Mouse (Mus musculus) monocyte, adult 2 months (primary cell): ENCODE results near the gene Sin3a.
A peak's percentile ranks its signal among the peaks of the same experiment; 100 is the strongest.

ENCODE experiments used
- DNase-seq, 2 experiments: peaks; one replicate each; pipeline ENCODE4 v3.0.0; 2022; ENCODE audit warnings: low spot score in 2 of 2, low read depth in 1 of 2

Gene Sin3a

GRCm38 (mm10) chr9:57071801-57072351, at the start of gene Sin3a:
Gene Sin3a, plus strand, starts transcription at chr9:57072040.
- DNase-seq, result peak; percentile 17 to 47

- DNase-seq, result no peak
Observed at GRCm38 (mm10) chr9:57031756-57032155, 40.1 kb upstream of the Sin3a start.

GRCm38 (mm10) chr9:57056237-57056636, 15.6 kb upstream of the Sin3a start:
- DNase-seq, result peak in 1 of 2 experiments; percentile 3

GRCm38 (mm10) chr9:57064164-57064563, 7.7 kb upstream of the Sin3a start:
- DNase-seq, result no peak

- DNase-seq, result no peak
Observed at GRCm38 (mm10) chr9:57068266-57068665, 3.6 kb upstream of the Sin3a start.

GRCm38 (mm10) chr9:57070262-57070661, 1.6 kb upstream of the Sin3a start:
- DNase-seq, result no peak

- no peak for DNase-seq
Observed at GRCm38 (mm10) chr9:57070800-57071545, 867 bp upstream of the Sin3a start.

GRCm38 (mm10) chr9:57072526-57072988, 717 bp downstream of the Sin3a start:
- no peak for DNase-seq

- peak; percentile 91 to 98 for DNase-seq
Observed at GRCm38 (mm10) chr9:57072989-57073789, 1.3 kb downstream of the Sin3a start.

- no peak for DNase-seq
Observed at GRCm38 (mm10) chr9:57073790-57074094, 1.9 kb downstream of the Sin3a start.

- DNase-seq, result no peak
Observed at GRCm38 (mm10) chr9:57074171-57074821, 2.5 kb downstream of the Sin3a start.

GRCm38 (mm10) chr9:57074822-57075603, 3.2 kb downstream of the Sin3a start:
- peak; percentile 54 to 67 for DNase-seq

GRCm38 (mm10) chr9:57075681-57076381, 4.0 kb downstream of the Sin3a start:
- DNase-seq, result peak; percentile 96 to 98

- peak; percentile 58 to 82 for DNase-seq
Observed at GRCm38 (mm10) chr9:57076701-57077660, 5.1 kb downstream of the Sin3a start.

- no peak for DNase-seq
Observed at GRCm38 (mm10) chr9:57082236-57082635, 10.4 kb downstream of the Sin3a start.

- DNase-seq, result no peak
Observed at GRCm38 (mm10) chr9:57117261-57117755, 45.5 kb downstream of the Sin3a start.

GRCm38 (mm10) chr9:57129641-57130040, 57.8 kb downstream of the Sin3a start:
- DNase-seq, result no peak

- DNase-seq, result peak; percentile 86 to 89
Observed at GRCm38 (mm10) chr9:57130577-57131433, 59.0 kb downstream of the Sin3a start, which contains the start of gene Man2c1. Gene Man2c1, plus strand, starts transcription at chr9:57130690.
